Mouse (Mus musculus) brain, embryonic 14.5 days (tissue): ENCODE measurements around the gene Gm12166.

Source experiments
- CTCF ChIP-seq: fragments of 200-500 bp; IDR thresholded peaks from 2 replicates; pipeline ENCODE4 v1.5.1; 2012; ENCODE audit warnings: inconsistent platforms, mild to moderate bottlenecking, moderate library complexity, borderline replicate concordance; ENCODE audit not compliant: insufficient read depth, insufficient read length; ENCODE audit errors: extremely low read depth
- POLR2A ChIP-seq: fragments of 200-500 bp; IDR thresholded peaks from 2 replicates; pipeline ENCODE4 v1.6.1; 2012; ENCODE audit warnings: mild to moderate bottlenecking, inconsistent platforms, borderline replicate concordance; ENCODE audit not compliant: poor library complexity, insufficient read depth, insufficient read length, severe bottlenecking; ENCODE audit errors: extremely low read depth

- no peak for TF ChIP-seq CTCF
- TF ChIP-seq POLR2A = no peak
These were observed 16.8 kb upstream of the Gm12166 start for GRCm38 (mm10) chr11:46068756-46069407.
